13 mouse cellular contexts compared by ENCODE assay signal in the genomic region with DNA sequence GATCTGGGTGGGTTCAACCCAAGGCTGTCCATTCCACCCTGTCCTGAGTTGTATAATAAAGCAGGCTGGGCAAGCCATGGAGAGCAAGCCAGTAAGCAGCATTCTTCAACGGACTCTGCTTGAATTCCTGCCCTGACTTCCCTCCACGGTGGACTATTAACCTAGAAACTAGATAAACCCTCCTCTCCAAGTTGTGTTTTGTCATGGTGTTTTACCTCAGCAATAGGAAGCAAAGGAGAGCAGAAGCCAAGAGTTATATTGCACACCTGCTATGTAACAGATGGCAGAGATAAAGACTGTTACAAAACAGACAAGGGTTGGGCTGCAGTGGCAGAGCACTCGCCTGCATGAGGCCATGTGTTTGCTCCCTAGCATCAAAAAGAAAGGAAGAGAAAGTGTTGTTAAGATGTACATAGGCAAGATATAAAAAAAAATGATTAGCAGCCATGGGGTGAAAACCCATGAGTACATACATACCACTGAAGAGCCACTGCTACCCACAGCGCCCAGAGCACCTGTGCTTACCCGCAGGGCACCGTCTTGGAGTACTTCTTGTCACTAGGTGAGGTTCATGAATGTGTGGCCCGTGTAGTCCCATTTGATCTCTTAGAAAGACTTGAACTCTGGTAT. TPM values are rescaled to one million over a fixed set of nuclear protein-coding genes. Genes with fewer than 3 reads are reported as not detected.
A peak's percentile ranks its signal among the peaks of the same experiment; 100 is the strongest.
DNase-seq lines count a peak whose midpoint lies in the region; ATAC-seq and TF ChIP-seq lines count a peak whose summit lies in the region.
"Had no signal": no experiment of that assay in that cellular context is flagged by ENCODE, and none has a peak within 500 bp of the region (broad histone marks: within the 10 kb centered on the region; RNA-seq: fewer than 3 reads in every experiment).

No protein-coding gene starts in this region.

- peak overlapping the region; percentile 39 for H3K4me3 ChIP-seq in testis, adult 2 months (ENCODE audit: control insufficient read depth, low read depth, low read length)
- H3K4me3 ChIP-seq in small intestine, adult 2 months (ENCODE audit: low read depth, low read length), result no peak overlapping the region
- H3K4me3 ChIP-seq in heart, embryonic 12.5 days, result no peak overlapping the region
- H3K4me3 ChIP-seq: hindbrain, embryonic 10.5 days had no signal

- no peaks in the 10 kb centered on the region for H3K36me3 ChIP-seq in testis, adult 2 months (ENCODE audit: control insufficient read depth, insufficient read depth, low read length)
- no peaks in the 10 kb centered on the region for H3K36me3 ChIP-seq in small intestine, adult 2 months (ENCODE audit: control insufficient read depth, insufficient read depth, low read length)
- H3K36me3 ChIP-seq in heart, embryonic 12.5 days, result no peaks in the 10 kb centered on the region
- H3K36me3 ChIP-seq: hindbrain, embryonic 10.5 days had no signal

- H3K4me2 ChIP-seq in heart, embryonic 12.5 days, result no peak overlapping the region

- H3K9ac ChIP-seq in heart, embryonic 12.5 days, result no peak overlapping the region
- H3K9ac ChIP-seq: liver, embryonic 14.5 days had no signal

- no peaks in the 10 kb centered on the region for H3K27me3 ChIP-seq in testis, adult 2 months (ENCODE audit: control insufficient read depth, insufficient read depth, low read length)
- no peaks in the 10 kb centered on the region for H3K27me3 ChIP-seq in small intestine, adult 2 months (ENCODE audit: control insufficient read depth, insufficient read depth, low read length)
- no peaks in the 10 kb centered on the region for H3K27me3 ChIP-seq in heart, embryonic 12.5 days (replicated peaks)

- 48% methylated on average over 7 of the region's 7 CpGs for WGBS in small intestine, adult 2 months
- 83% methylated on average over 7 of the region's 7 CpGs for WGBS in heart, embryonic 12.5 days

- no peaks in the 10 kb centered on the region for H3K4me1 ChIP-seq in testis, adult 2 months (ENCODE audit: control insufficient read depth, insufficient read depth, low read length)
- H3K4me1 ChIP-seq in small intestine, adult 2 months (ENCODE audit: control insufficient read depth, insufficient read depth, insufficient read length, low read length), result peaks cover 3% of the 10 kb centered on the region; the same call in 1 of the 2 replicates
- no peaks in the 10 kb centered on the region; the same call in 1 of the 2 replicates for H3K4me1 ChIP-seq in heart, embryonic 12.5 days (replicated peaks)
- H3K4me1 ChIP-seq: hindbrain, embryonic 10.5 days had no signal

- H3K9me3 ChIP-seq in heart, embryonic 12.5 days (replicated peaks), result no peaks in the 10 kb centered on the region
- H3K9me3 ChIP-seq: hindbrain, embryonic 10.5 days had no signal

- TF ChIP-seq CTCF in testis, adult 2 months (IDR thresholded peaks at IDR 0.05; ENCODE audit: control insufficient read depth, insufficient read depth, insufficient replicate concordance, low read depth, low read length), result no peak
- no peak for TF ChIP-seq CTCF in small intestine, adult 2 months (IDR thresholded peaks at IDR 0.05; ENCODE audit: extremely low read depth, insufficient read length, insufficient replicate concordance, low read depth, low read length)

- DNase-seq in testis, postnatal 14 days (ENCODE audit: low spot score), result no peak
- peak; percentile 74 to 79 for DNase-seq in cerebellum, postnatal 25 days
- DNase-seq in ovary, postnatal 10 days (ENCODE audit: low spot score), result no peak
- DNase-seq: kidney, adult 11 months; lung, postnatal 4 days; right cerebral cortex, postnatal 14 days had no signal

- TF ChIP-seq POLR2A in testis, adult 2 months (IDR thresholded peaks at IDR 0.05; ENCODE audit: control insufficient read depth, low read depth, low read length), result no peak
- TF ChIP-seq POLR2A in small intestine, adult 2 months (IDR thresholded peaks at IDR 0.05; ENCODE audit: low read depth, low read length), result no peak

- no peak for ATAC-seq in monocyte, adult 5-6 weeks (replicated peaks; ENCODE audit: insufficient number of reproducible peaks, low FRiP score, low TSS enrichment, poor library complexity, severe bottlenecking)
- ATAC-seq in heart, embryonic 12.5 days (ENCODE audit: insufficient number of reproducible peaks, low FRiP score), result no peak
- ATAC-seq: midbrain, embryonic 16.5 days had no signal

- peak overlapping the region; percentile 17; the same call in 1 of the 2 replicates for H3K27ac ChIP-seq in testis, adult 2 months (ENCODE audit: control insufficient read depth, insufficient read depth, low read depth, low read length)
- peak overlapping the region; percentile 58 for H3K27ac ChIP-seq in small intestine, adult 2 months (ENCODE audit: insufficient read depth, low read depth, low read length)
- no peak overlapping the region for H3K27ac ChIP-seq in heart, embryonic 12.5 days (ENCODE audit: poor library complexity, severe bottlenecking)
- H3K27ac ChIP-seq: hindbrain, embryonic 10.5 days; liver, embryonic 14.5 days had no signal

RNA-seq across cellular contexts. Expression of a gene that starts 16.3 kb away (rescaled TPM):
- polyA plus RNA-seq in testis, adult 2 months (2012; rRNA removed), result 36.0 and 43.7 TPM in 2 replicates
- 20.1 and 38.3 TPM in 2 replicates for polyA plus RNA-seq in small intestine, adult 2 months (2012; rRNA removed)
- total RNA-seq in monocyte, adult 5-6 weeks (2017), result 80.6 to 144 TPM (median 86.0 TPM) in 3 replicates
- 15.0 and 15.6 TPM in 2 replicates for polyA plus RNA-seq in heart, embryonic 12.5 days (2016; fragmentation: Nextera tagmentation; extraction: Ambion mirVana)

Comparison
In these comparisons a context has a peak if more than half of its experiments do, and no peak if none do; other contexts are left out.
1. DNase-seq: peak in cerebellum, postnatal 25 days (2 of 2); none in testis, postnatal 14 days (single experiment) and ovary, postnatal 10 days (single experiment).